Mouse (Mus musculus) heart, embryonic 12.5 days (tissue): ENCODE data around the gene Ercc6l2. TPM values are rescaled to one million over a fixed set of nuclear protein-coding genes. Genes with fewer than 3 reads are reported as not detected.
"Not testable (repeated sequence)": the region's sequence is repeated elsewhere in the genome, so short reads cannot be mapped to it uniquely, and the experiment has no call there.

Experiments used
- ATAC-seq: fragments of 200-750 bp; cut with Nextera tagmentation; 2 replicates; pipeline ENCODE4 v1.8.0; 2017; ENCODE audit warnings: moderate TSS enrichment, moderate library complexity; ENCODE audit not compliant: insufficient number of reproducible peaks, low FRiP score
- H3K27ac ChIP-seq: fragments of 300-500 bp; sonication (generic); 2 replicates; pipeline ENCODE4 v1.5.1; 2016; ENCODE audit warnings: mild to moderate bottlenecking, moderate library complexity; ENCODE audit not compliant: poor library complexity, severe bottlenecking
- H3K27me3 ChIP-seq: fragments of 300-500 bp; sonication (generic); replicated peaks from 2 replicates; pipeline ENCODE4 v1.6.1; 2016; ENCODE audit warnings: mild to moderate bottlenecking, moderate library complexity
- H3K36me3 ChIP-seq: fragments of 300-500 bp; sonication (generic); 2 replicates; pipeline ENCODE4 v1.6.1; 2016; ENCODE audit warnings: mild to moderate bottlenecking, moderate library complexity
- H3K4me1 ChIP-seq: fragments of 300-500 bp; sonication (generic); replicated peaks from 2 replicates; pipeline ENCODE4 v1.6.1; 2016; ENCODE audit warnings: mild to moderate bottlenecking
- H3K4me2 ChIP-seq: fragments of 300-500 bp; sonication (generic); 2 replicates; pipeline ENCODE4 v1.6.1; 2016; ENCODE audit warnings: mild to moderate bottlenecking, moderate library complexity
- H3K4me3 ChIP-seq: fragments of 300-500 bp; sonication (generic); 2 replicates; pipeline ENCODE4 v1.5.1; 2016; ENCODE audit warnings: mild to moderate bottlenecking
- H3K9ac ChIP-seq: fragments of 300-500 bp; sonication (generic); 2 replicates; pipeline ENCODE4 v1.6.1; 2016; ENCODE audit warnings: mild to moderate bottlenecking, moderate library complexity
- H3K9me3 ChIP-seq: fragments of 300-500 bp; sonication (generic); replicated peaks from 2 replicates; pipeline ENCODE4 v1.6.1; 2016; ENCODE audit warnings: mild to moderate bottlenecking, moderate library complexity
- WGBS: fragments of 180-500 bp; shearing (Covaris S2); methylation state at CpG from one replicate; pipeline ENCODE4 v1.1.7; 2016; 5-methylcytosine and 5-hydroxymethylcytosine counted together
- polyA plus RNA-seq: library from polyadenylated mRNA; unstranded; fragments of >200 nt; fragmentation: Nextera tagmentation; extraction: Ambion mirVana; gene quantifications from 2 replicates; pipeline ENCODE4 v1.2.1, GENCODE M21; 2016

Gene Ercc6l2
- polyA plus RNA-seq, 1 experiment from 2014 or later = 16.6 TPM

GRCm38 (mm10) chr13:63915684-63916083 is 100.6 kb downstream of the Ercc6l2 start:
- peaks cover 38% of the 10 kb centered on the region for H3K4me1 ChIP-seq
- H3K27ac ChIP-seq = no peak overlapping the region

GRCm38 (mm10) chr13:63916568-63916967 is 101.5 kb downstream of the Ercc6l2 start:
- peaks cover 33% of the 10 kb centered on the region for H3K4me1 ChIP-seq
- no peak overlapping the region for H3K4me3 ChIP-seq
- H3K27me3 ChIP-seq = no peaks in the 10 kb centered on the region
- H3K36me3 ChIP-seq = no peaks in the 10 kb centered on the region
- 0 out of 2 replicates have a peak, but pooled peaks cover 5% of the 10 kb centered on the region for H3K9me3 ChIP-seq
- no peak overlapping the region for H3K27ac ChIP-seq
- no peak overlapping the region for H3K9ac ChIP-seq
- 71% methylated on average over 8 of the region's 8 CpGs for WGBS
- no peak for ATAC-seq
- no peak overlapping the region for H3K4me2 ChIP-seq

More at GRCm38 (mm10) chr13:63915684-63916083, 100.6 kb downstream of the Ercc6l2 start:
- 66% methylated on average over 1 of the region's 1 CpGs for WGBS
- no peaks in the 10 kb centered on the region for H3K27me3 ChIP-seq
- no peak for ATAC-seq
- H3K4me2 ChIP-seq = no peak overlapping the region
- no peaks in the 10 kb centered on the region for H3K36me3 ChIP-seq
- H3K9ac ChIP-seq = no peak overlapping the region
- no peaks in the 10 kb centered on the region for H3K9me3 ChIP-seq
- no peak overlapping the region for H3K4me3 ChIP-seq

GRCm38 (mm10) chr13:63917198-63917767 is 102.2 kb downstream of the Ercc6l2 start:
- peaks cover 27% of the 10 kb centered on the region for H3K4me1 ChIP-seq
- 0 out of 2 replicates have a peak overlapping the region, but pooled peaks have one; percentile 5 for H3K4me2 ChIP-seq
- ATAC-seq = no peak
- no peaks in the 10 kb centered on the region for H3K27me3 ChIP-seq
- H3K36me3 ChIP-seq = no peaks in the 10 kb centered on the region
- no peak overlapping the region for H3K9ac ChIP-seq
- H3K9me3 ChIP-seq = peaks cover 5% of the 10 kb centered on the region; the same call in 1 of the 2 replicates
- H3K4me3 ChIP-seq = no peak overlapping the region
- H3K27ac ChIP-seq = no peak overlapping the region; the same call in 1 of the 2 replicates
- WGBS = 28% methylated on average over 11 of the region's 11 CpGs

- peak overlapping the region; percentile 46 for H3K4me2 ChIP-seq
- H3K4me1 ChIP-seq = peaks cover 27% of the 10 kb centered on the region
- H3K9ac ChIP-seq = peak overlapping the region; percentile 9; the same call in 1 of the 2 replicates
- no peak overlapping the region for H3K4me3 ChIP-seq
- peaks cover 5% of the 10 kb centered on the region; the same call in 1 of the 2 replicates for H3K9me3 ChIP-seq
- no peaks in the 10 kb centered on the region for H3K36me3 ChIP-seq
- 18% methylated on average over 9 of the region's 11 CpGs for WGBS
- H3K27me3 ChIP-seq = no peaks in the 10 kb centered on the region
- H3K27ac ChIP-seq = peak overlapping the region; percentile 20
- ATAC-seq = no peak
Observed at GRCm38 (mm10) chr13:63917776-63918621, 103.0 kb downstream of the Ercc6l2 start.

- ATAC-seq = no peak; the same call in 1 of the 2 replicates
- Histone ChIP-seq H3K4me3 (no peak overlapping the region), H3K27me3 (no peaks in the 10 kb centered on the region), H3K27ac (peak overlapping the region; percentile 20; the same call in 1 of the 2 replicates), H3K9ac (peak overlapping the region; percentile 9; the same call in 1 of the 2 replicates), H3K36me3 (no peaks in the 10 kb centered on the region), H3K4me2 (peak overlapping the region; percentile 46), H3K4me1 (peaks cover 27% of the 10 kb centered on the region), H3K9me3 (peaks cover 5% of the 10 kb centered on the region; the same call in 1 of the 2 replicates)
- 64% methylated on average over 18 of the region's 18 CpGs for WGBS
Observed at GRCm38 (mm10) chr13:63918733-63919422, 103.8 kb downstream of the Ercc6l2 start.

GRCm38 (mm10) chr13:63924036-63924435 is 109.0 kb downstream of the Ercc6l2 start:
- H3K4me1 ChIP-seq = not testable (repeated sequence)
- WGBS = 68% methylated on average over 5 of the region's 6 CpGs

GRCm38 (mm10) chr13:63927326-63927725 is 112.3 kb downstream of the Ercc6l2 start:
- H3K4me3 ChIP-seq = no peak overlapping the region
- H3K36me3 ChIP-seq = no peaks in the 10 kb centered on the region
- WGBS = 41% methylated on average over 4 of the region's 4 CpGs
- H3K4me2 ChIP-seq = no peak overlapping the region
- no peak overlapping the region for H3K27ac ChIP-seq
- no peak for ATAC-seq
- no peaks in the 10 kb centered on the region for H3K9me3 ChIP-seq
- H3K9ac ChIP-seq = no peak overlapping the region
- no peaks in the 10 kb centered on the region for H3K27me3 ChIP-seq
- peaks cover 22% of the 10 kb centered on the region for H3K4me1 ChIP-seq

More at GRCm38 (mm10) chr13:63924036-63924435, 109.0 kb downstream of the Ercc6l2 start:
- not testable (repeated sequence) for H3K36me3 ChIP-seq, H3K27ac ChIP-seq, ATAC-seq, H3K9ac ChIP-seq, H3K4me2 ChIP-seq, H3K4me3 ChIP-seq, H3K27me3 ChIP-seq, H3K9me3 ChIP-seq

GRCm38 (mm10) chr13:63929351-63929750 is 114.3 kb downstream of the Ercc6l2 start:
- peak; percentile 76 for ATAC-seq
- Histone ChIP-seq H3K27ac (no peak overlapping the region), H3K9ac (no peak overlapping the region), H3K4me3 (no peak overlapping the region), H3K4me1 (peaks cover 22% of the 10 kb centered on the region), H3K4me2 (no peak overlapping the region), H3K36me3 (no peaks in the 10 kb centered on the region), H3K27me3 (no peaks in the 10 kb centered on the region), H3K9me3 (no peaks in the 10 kb centered on the region)
- WGBS = 9% methylated on average over 1 of the region's 1 CpGs

GRCm38 (mm10) chr13:63929917-63930515 is 115.0 kb downstream of the Ercc6l2 start:
- Histone ChIP-seq H3K9me3 (no peaks in the 10 kb centered on the region), H3K4me3 (no peak overlapping the region), H3K27ac (no peak overlapping the region), H3K36me3 (no peaks in the 10 kb centered on the region), H3K4me1 (peaks cover 26% of the 10 kb centered on the region), H3K9ac (no peak overlapping the region), H3K27me3 (no peaks in the 10 kb centered on the region), H3K4me2 (no peak overlapping the region)
- 47% methylated on average over 5 of the region's 5 CpGs for WGBS
- ATAC-seq = no peak

GRCm38 (mm10) chr13:63930525-63930924 is 115.5 kb downstream of the Ercc6l2 start:
- no peaks in the 10 kb centered on the region for H3K9me3 ChIP-seq
- no peak overlapping the region for H3K9ac ChIP-seq
- H3K4me2 ChIP-seq = no peak overlapping the region
- H3K4me1 ChIP-seq = peaks cover 26% of the 10 kb centered on the region
- no peak for ATAC-seq
- 71% methylated on average over 10 of the region's 10 CpGs for WGBS
- no peaks in the 10 kb centered on the region for H3K36me3 ChIP-seq
- no peak overlapping the region for H3K4me3 ChIP-seq
- no peak overlapping the region for H3K27ac ChIP-seq
- no peaks in the 10 kb centered on the region for H3K27me3 ChIP-seq
